Mouse (Mus musculus) erythroblast, adult 5-6 weeks (primary cell): Measurements from ENCODE around the gene Abhd11. TPM values are rescaled to one million over a fixed set of nuclear protein-coding genes. Genes with fewer than 3 reads are reported as not detected.
"Not testable (repeated sequence)": the region's sequence is repeated elsewhere in the genome, so short reads cannot be mapped to it uniquely, and the experiment has no call there.

ENCODE experiments used
- ATAC-seq: replicated peaks from 2 replicates; pipeline ENCODE4 v1.8.0; 2016; ENCODE audit warnings: moderate number of reproducible peaks, mild to moderate bottlenecking, moderate TSS enrichment, inconsistent platforms; ENCODE audit not compliant: poor library complexity, low FRiP score, severe bottlenecking
- total RNA-seq, 2 experiments: library from RNA; stranded (forward) in 1 of 2; stranded (reverse) in 1 of 2; fragments of 150-400 nt in 1 of 2; fragments of 200-764, 138-1000 nt in 1 of 2; gene quantifications; 2 replicates each; pipeline versions ENCODE4 v1.2.3 to v1.2.4; 2015 to 2017; ENCODE audit warnings: low replicate concordance in 2 of 2

Abhd11 gene
- total RNA-seq, 2 experiments from 2014 or later = 4.6 to 17.5 TPM

DNA sequence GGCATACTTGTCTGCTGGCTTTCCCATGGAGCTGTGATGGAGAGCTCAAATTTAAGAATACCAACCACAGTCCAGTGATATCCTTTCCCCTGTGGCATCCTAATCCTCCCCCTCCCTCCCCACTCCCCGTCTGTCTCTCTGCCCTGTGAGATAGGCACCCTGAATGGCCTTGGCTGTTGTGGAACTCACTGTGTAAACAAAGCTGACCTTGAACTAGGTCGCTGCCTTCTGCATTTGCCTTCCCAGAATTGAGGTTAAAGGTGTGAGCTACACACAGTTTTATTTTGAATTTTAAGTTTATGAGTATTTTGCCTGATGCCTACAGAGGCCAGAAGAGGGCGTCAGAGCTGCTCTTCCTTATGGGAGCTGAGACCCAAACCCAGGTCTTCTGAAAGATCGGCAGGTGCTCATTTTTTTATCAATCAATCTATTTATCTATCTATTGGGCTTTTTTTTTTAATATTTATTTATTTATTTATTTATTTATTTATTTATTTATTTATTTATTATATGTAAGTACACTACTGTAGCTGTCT, 7.3 kb downstream of the Abhd11 start:
- ATAC-seq = no peak

GRCm38 (mm10) chr5:135021814-135022213, 12.9 kb downstream of the Abhd11 start:
- no peak for ATAC-seq

DNA sequence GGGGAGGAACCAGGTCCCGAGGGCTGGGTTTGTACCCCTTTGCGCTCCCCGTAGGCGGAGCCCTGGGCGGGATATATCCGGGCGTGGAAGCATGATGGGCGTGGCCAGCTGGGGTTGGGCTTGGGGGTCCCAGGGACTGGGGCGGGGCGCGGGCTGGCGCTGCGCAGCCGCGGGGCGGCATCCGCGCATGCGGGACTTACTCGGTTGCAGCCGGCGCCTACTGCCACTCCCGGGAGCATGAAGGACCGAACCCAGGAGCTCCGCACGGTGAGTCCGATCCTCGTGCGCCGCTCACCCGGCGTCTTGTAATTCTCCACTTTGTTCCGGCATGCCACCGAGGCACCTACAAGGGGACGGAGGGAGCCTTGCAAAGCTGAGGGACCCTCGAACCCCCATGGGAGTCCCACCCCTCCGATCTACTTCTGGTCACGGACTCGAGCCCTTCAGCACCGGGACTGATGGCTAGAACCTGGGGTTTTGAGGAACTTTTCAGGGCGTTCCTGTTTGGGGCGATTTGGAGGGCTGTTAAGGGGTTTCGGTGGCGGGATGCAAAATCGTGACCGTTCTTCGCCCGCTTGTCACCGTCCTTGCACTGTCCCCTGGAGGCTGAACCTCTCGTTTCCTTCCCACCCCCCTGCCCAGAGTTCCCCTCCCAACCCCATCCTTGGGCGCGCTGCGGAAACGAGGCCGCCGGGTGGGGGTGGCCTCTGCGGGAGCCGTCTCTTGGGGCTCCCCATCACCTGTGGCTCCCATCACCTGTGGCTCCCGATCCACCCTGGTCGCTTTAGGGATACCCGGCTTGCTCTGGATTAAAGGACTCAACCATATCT, 14.6 kb downstream of the Abhd11 start, which contains the start of gene Stx1a:
TSS of gene Stx1a (plus strand) at position 139 of the 830 bp plus-strand sequence.
- ATAC-seq = no peak

DNA sequence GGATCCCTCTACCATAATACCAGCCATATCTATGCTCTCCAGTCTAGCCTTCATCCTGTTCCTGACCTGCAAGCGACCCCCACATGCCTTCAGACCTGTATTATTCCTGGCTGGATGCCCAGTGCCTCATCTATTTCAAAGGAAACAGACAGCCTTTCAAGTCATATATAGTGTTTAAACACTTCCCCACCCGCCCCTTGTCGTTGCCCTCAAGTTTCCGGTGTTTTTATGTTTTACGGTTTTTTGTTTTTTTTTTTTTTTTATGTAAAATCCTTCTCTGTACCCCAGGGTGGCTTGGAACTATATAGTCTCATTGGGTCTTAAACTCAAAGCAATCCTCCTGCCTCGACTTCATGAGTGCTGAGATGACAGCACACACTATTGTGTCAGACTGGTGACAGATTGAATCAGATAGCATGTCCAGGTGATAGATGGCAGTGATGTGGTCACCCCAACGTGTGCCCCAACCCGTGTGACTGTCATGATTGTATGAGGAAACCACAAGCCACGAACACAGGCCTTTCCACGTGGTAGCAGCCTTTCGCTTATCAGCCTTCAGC, 15.8 kb downstream of the Abhd11 start:
- no peak for ATAC-seq

DNA sequence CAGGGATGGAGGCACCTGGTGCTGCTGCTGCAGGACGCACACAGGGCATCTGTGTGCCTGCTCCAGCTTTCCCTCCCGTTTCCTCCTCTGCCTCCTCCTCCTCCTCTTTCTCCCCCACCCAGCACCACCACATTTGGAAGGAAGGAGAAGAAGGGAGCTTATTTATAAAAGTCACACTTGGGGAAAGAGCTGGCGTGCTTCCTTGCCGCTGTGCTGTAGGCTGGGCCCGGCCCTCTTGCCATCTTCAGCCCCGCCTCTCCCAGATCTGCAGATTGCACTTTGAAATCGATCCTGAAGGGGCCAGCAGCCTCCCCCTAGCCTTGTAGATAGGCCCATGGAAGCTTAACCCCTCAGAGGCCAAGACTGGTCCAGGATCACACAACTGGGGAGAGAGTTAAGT, 16.9 kb downstream of the Abhd11 start:
- no peak for ATAC-seq

DNA sequence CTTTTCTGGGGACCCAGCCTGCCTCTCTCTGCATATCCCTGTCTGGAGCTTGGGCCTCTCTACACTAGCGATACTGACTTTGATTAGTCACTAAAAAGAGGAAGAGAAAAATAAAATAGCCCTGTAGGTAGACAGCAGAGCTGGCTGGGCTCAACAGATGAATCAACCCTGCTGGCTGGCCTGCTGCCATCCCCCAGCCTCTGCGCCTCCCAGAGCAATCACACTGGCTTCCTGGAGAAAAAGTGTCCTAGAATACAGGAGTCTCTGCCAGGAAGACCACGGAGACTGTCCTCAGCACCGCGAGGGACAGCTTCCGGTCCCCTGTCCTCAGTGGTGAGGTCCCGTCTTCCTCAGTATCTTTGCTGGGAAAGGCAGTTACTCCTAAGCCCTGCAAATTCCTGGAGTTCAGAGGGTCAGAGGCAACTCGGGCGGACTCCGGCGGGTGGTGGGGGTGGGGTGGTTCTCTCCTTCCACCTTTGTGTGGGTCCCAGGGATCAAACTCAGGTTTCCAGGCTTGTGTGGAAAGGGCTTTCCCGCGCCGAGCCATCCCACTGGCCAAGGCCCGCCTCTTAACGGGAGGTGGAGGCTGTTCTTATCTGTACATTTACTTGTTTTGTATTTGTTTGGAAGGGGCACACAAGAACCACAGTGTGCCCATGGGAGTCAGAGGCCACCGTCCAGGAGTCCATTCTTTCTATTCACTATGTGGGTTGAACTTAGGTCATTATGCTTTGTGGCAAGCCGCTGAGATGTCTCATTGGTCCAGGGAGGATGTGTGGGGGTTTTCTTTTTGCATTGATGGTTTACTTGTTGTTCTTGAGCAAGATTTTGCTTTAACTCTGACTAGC, 20.3 kb downstream of the Abhd11 start:
- no peak for ATAC-seq

DNA sequence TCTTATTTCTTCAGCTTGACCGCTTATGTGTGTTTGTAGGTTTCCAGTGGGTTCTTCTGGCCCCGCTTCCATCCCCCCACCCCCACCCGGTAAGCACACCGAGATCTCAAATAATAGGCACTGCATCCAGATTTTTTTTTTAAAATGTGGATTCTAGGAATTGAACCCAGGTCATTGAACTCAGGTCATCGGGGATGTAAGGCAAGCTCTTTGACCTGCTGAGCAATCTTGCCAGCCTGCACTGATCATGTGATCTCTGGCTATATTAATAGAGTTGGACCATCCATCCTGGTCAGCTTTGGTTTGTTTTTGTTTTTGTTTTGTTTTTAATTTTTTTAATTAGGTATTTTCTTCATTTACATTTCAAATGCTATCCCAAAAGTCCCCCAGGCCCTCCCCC, 23.6 kb downstream of the Abhd11 start:
- ATAC-seq = no peak

GRCm38 (mm10) chr5:135034593-135034992, 25.6 kb downstream of the Abhd11 start:
- 0 out of 2 replicates have a peak, but pooled peaks have one; percentile 29 for ATAC-seq

GRCm38 (mm10) chr5:135035608-135036359, 26.8 kb downstream of the Abhd11 start:
- ATAC-seq = no peak

- no peak for ATAC-seq
Observed at GRCm38 (mm10) chr5:135037946-135038345, 29.0 kb downstream of the Abhd11 start.

GRCm38 (mm10) chr5:135039541-135039940, 30.6 kb downstream of the Abhd11 start:
- ATAC-seq = no peak

- no peak for ATAC-seq
Observed at GRCm38 (mm10) chr5:135040059-135040458, 31.1 kb downstream of the Abhd11 start.

DNA sequence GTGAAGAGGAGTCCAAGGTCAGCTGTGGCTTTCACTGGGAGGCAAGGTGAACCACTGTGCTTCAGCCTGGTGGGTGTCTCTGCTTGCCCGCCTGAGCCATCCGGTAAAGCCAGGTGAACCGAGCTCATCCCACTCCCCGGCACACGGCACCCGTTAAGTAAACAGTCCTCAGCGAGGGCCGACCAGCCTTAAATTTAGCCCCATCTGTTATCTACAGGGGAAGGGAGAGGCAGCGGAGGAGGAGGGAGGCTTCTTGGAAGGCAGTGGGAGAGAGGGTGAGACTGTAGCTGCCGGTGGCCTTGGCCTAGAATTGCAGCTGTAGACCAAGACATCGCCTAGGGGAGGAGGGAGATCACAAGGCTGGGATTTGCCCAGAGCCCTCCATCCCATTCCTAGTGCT, 31.8 kb downstream of the Abhd11 start:
- ATAC-seq = no peak

- no peak for ATAC-seq
Observed at GRCm38 (mm10) chr5:135042105-135042788, 33.3 kb downstream of the Abhd11 start.

- no peak for ATAC-seq
Observed at GRCm38 (mm10) chr5:135044575-135044974, 35.6 kb downstream of the Abhd11 start.

GRCm38 (mm10) chr5:135048539-135048938, 39.6 kb downstream of the Abhd11 start:
- no peak for ATAC-seq

GRCm38 (mm10) chr5:135049268-135049667, 40.3 kb downstream of the Abhd11 start:
- ATAC-seq = not testable (repeated sequence)

DNA sequence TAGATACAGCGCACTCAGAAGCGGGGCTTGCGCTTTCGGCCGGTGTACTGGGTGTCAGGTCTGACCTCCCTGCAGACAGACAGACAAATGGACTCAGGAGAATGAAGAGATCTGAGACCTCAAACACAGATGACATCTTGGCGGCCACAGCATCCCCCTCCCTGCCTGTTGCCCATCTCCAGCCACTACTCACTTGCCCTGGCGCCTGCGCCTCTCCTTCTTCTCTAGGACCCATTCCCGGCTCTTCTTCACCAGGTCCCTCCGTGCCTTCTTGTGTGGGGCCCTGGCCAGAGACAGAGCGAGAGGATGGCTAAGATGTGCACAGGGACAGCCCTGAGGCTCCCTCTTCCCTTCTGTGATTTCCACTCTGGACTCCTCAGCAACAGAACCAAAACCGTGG, 44.4 kb downstream of the Abhd11 start:
- no peak for ATAC-seq
